Mouse (Mus musculus) lung, adult 2 months (tissue): ENCODE measurements around the gene Kctd20.

Source experiments
- CTCF ChIP-seq: fragments of 200-500 bp; IDR thresholded peaks from 2 replicates; pipeline ENCODE4 v1.5.1; 2011; ENCODE audit warnings: mild to moderate bottlenecking, low read length, control low read depth; ENCODE audit not compliant: insufficient read depth
- POLR2A ChIP-seq: fragments of 200-500 bp; IDR thresholded peaks from 2 replicates; pipeline ENCODE4 v1.6.1; 2011; ENCODE audit warnings: low read depth, mild to moderate bottlenecking, control low read depth, low read length, borderline replicate concordance; ENCODE audit errors: extremely low read depth

DNA sequence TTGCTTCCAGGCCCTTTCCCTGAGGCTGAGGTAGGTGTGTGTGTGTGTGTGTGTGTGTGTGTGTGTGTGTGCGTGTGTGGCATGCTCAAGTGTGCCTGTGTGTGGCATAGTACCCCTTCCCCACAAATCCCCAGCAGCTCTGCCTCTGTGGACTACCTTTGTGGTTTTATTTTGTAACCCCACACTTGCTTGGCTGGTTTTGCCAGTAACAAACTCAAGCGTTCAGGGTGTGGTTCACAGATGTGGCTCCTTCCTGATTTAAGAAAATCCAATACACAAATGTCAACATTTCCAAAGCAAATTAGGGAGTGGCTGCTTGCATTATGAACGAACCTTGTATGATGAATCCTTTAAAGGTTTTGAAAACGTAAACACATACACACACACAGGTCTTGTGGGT lies 65.0 kb downstream of the Kctd20 start:
- TF ChIP-seq CTCF (no peak), POLR2A (no peak)
